Mouse (Mus musculus): Measurements from ENCODE around the gene Slc16a14. TPM values are rescaled to one million over a fixed set of nuclear protein-coding genes. Genes with fewer than 3 reads are reported as not detected.

Slc16a14 gene
- polyA plus RNA-seq, 1 experiment from 2014 or later, result 0.47 TPM

GRCm38 (mm10) chr1:84899156-84899555 lies 35.8 kb downstream of the Slc16a14 start:
- Histone ChIP-seq H3K4me3 (replicated peaks) (no peak overlapping the region), H3K4me2 (no peak overlapping the region), H3K9ac (no peak overlapping the region), H3K36me3 (no peaks in the 10 kb centered on the region), H3K4me1 (no peaks in the 10 kb centered on the region), H3K27me3 (no peaks in the 10 kb centered on the region), H3K9me3 (replicated peaks) (no peaks in the 10 kb centered on the region), H3K27ac (no peak overlapping the region)
- 90% methylated on average over 6 of the region's 6 CpGs for WGBS
- no peak for ATAC-seq (replicated peaks; ENCODE audit: low FRiP score)

GRCm38 (mm10) chr1:84897364-84897763 lies 37.6 kb downstream of the Slc16a14 start:
- no peak overlapping the region for H3K9ac ChIP-seq
- no peak for ATAC-seq (replicated peaks; ENCODE audit: low FRiP score)
- no peak overlapping the region for H3K4me3 ChIP-seq (replicated peaks)
- H3K4me1 ChIP-seq, result no peaks in the 10 kb centered on the region
- WGBS, result 88% methylated on average over 6 of the region's 6 CpGs
- no peaks in the 10 kb centered on the region for H3K27me3 ChIP-seq
- H3K36me3 ChIP-seq, result no peaks in the 10 kb centered on the region
- no peak overlapping the region for H3K27ac ChIP-seq
- H3K4me2 ChIP-seq, result no peak overlapping the region
- H3K9me3 ChIP-seq (replicated peaks), result no peaks in the 10 kb centered on the region

GRCm38 (mm10) chr1:84891746-84892145 lies 43.2 kb downstream of the Slc16a14 start:
- Histone ChIP-seq H3K4me2 (no peak overlapping the region), H3K27me3 (no peaks in the 10 kb centered on the region), H3K27ac (no peak overlapping the region), H3K9me3 (replicated peaks) (no peaks in the 10 kb centered on the region), H3K36me3 (no peaks in the 10 kb centered on the region), H3K4me1 (no peaks in the 10 kb centered on the region), H3K4me3 (replicated peaks) (no peak overlapping the region), H3K9ac (no peak overlapping the region)
- WGBS, result 89% methylated on average over 9 of the region's 9 CpGs
- ATAC-seq (replicated peaks; ENCODE audit: low FRiP score), result no peak

- Histone ChIP-seq H3K4me3 (replicated peaks) (no peak overlapping the region), H3K9ac (no peak overlapping the region), H3K4me2 (no peak overlapping the region), H3K27ac (no peak overlapping the region), H3K9me3 (replicated peaks) (no peaks in the 10 kb centered on the region), H3K27me3 (no peaks in the 10 kb centered on the region), H3K36me3 (no peaks in the 10 kb centered on the region), H3K4me1 (no peaks in the 10 kb centered on the region)
- 80% methylated on average over 7 of the region's 7 CpGs for WGBS
- no peak for ATAC-seq (replicated peaks; ENCODE audit: low FRiP score)
Observed at GRCm38 (mm10) chr1:84890503-84890902, 44.4 kb downstream of the Slc16a14 start.

GRCm38 (mm10) chr1:84890005-84890393 lies 44.9 kb downstream of the Slc16a14 start:
- no peak overlapping the region for H3K4me3 ChIP-seq (replicated peaks)
- no peak overlapping the region for H3K27ac ChIP-seq
- no peaks in the 10 kb centered on the region for H3K36me3 ChIP-seq
- WGBS, result 35% methylated on average over 7 of the region's 7 CpGs
- ATAC-seq (replicated peaks; ENCODE audit: low FRiP score), result no peak
- no peaks in the 10 kb centered on the region for H3K4me1 ChIP-seq
- no peak overlapping the region for H3K9ac ChIP-seq
- H3K9me3 ChIP-seq (replicated peaks), result no peaks in the 10 kb centered on the region
- no peaks in the 10 kb centered on the region for H3K27me3 ChIP-seq
- 0 out of 2 replicates have a peak overlapping the region, but pooled peaks have one; percentile 14 for H3K4me2 ChIP-seq

- Histone ChIP-seq H3K27ac (no peak overlapping the region), H3K4me1 (no peaks in the 10 kb centered on the region), H3K9me3 (replicated peaks) (no peaks in the 10 kb centered on the region), H3K36me3 (no peaks in the 10 kb centered on the region), H3K4me2 (0 out of 2 replicates have a peak overlapping the region, but pooled peaks have one; percentile 14), H3K9ac (no peak overlapping the region), H3K4me3 (replicated peaks) (no peak overlapping the region), H3K27me3 (no peaks in the 10 kb centered on the region)
- ATAC-seq (replicated peaks; ENCODE audit: low FRiP score), result no peak
- 58% methylated on average over 8 of the region's 8 CpGs for WGBS
Observed at GRCm38 (mm10) chr1:84889330-84890004, 45.5 kb downstream of the Slc16a14 start.

GRCm38 (mm10) chr1:84885921-84886320 lies 49.0 kb downstream of the Slc16a14 start:
- no peaks in the 10 kb centered on the region for H3K4me1 ChIP-seq
- no peaks in the 10 kb centered on the region for H3K9me3 ChIP-seq (replicated peaks)
- H3K4me3 ChIP-seq (replicated peaks), result no peak overlapping the region
- H3K9ac ChIP-seq, result no peak overlapping the region
- 88% methylated on average over 6 of the region's 6 CpGs for WGBS
- ATAC-seq (replicated peaks; ENCODE audit: low FRiP score), result no peak
- no peaks in the 10 kb centered on the region for H3K27me3 ChIP-seq
- H3K27ac ChIP-seq, result no peak overlapping the region
- no peak overlapping the region for H3K4me2 ChIP-seq
- H3K36me3 ChIP-seq, result no peaks in the 10 kb centered on the region

GRCm38 (mm10) chr1:84885174-84885573 lies 49.8 kb downstream of the Slc16a14 start:
- H3K4me2 ChIP-seq, result no peak overlapping the region
- no peaks in the 10 kb centered on the region for H3K27me3 ChIP-seq
- H3K36me3 ChIP-seq, result no peaks in the 10 kb centered on the region
- 90% methylated on average over 3 of the region's 3 CpGs for WGBS
- H3K27ac ChIP-seq, result no peak overlapping the region
- H3K4me3 ChIP-seq (replicated peaks), result no peak overlapping the region
- no peaks in the 10 kb centered on the region for H3K4me1 ChIP-seq
- no peaks in the 10 kb centered on the region for H3K9me3 ChIP-seq (replicated peaks)
- H3K9ac ChIP-seq, result no peak overlapping the region
- no peak for ATAC-seq (replicated peaks; ENCODE audit: low FRiP score)

GRCm38 (mm10) chr1:84883889-84884288 lies 51.0 kb downstream of the Slc16a14 start:
- Histone ChIP-seq H3K9ac (no peak overlapping the region), H3K4me2 (no peak overlapping the region), H3K27me3 (no peaks in the 10 kb centered on the region), H3K9me3 (replicated peaks) (no peaks in the 10 kb centered on the region), H3K27ac (no peak overlapping the region), H3K4me3 (replicated peaks) (no peak overlapping the region), H3K36me3 (no peaks in the 10 kb centered on the region), H3K4me1 (no peaks in the 10 kb centered on the region)
- WGBS, result 59% methylated on average over 4 of the region's 4 CpGs
- ATAC-seq (replicated peaks; ENCODE audit: low FRiP score), result no peak

GRCm38 (mm10) chr1:84882937-84883336 lies 52.0 kb downstream of the Slc16a14 start:
- H3K27me3 ChIP-seq, result no peaks in the 10 kb centered on the region
- no peaks in the 10 kb centered on the region for H3K4me1 ChIP-seq
- no peaks in the 10 kb centered on the region for H3K9me3 ChIP-seq (replicated peaks)
- no peak overlapping the region for H3K4me3 ChIP-seq (replicated peaks)
- no peak overlapping the region for H3K4me2 ChIP-seq
- no peak overlapping the region for H3K9ac ChIP-seq
- H3K27ac ChIP-seq, result no peak overlapping the region
- ATAC-seq (replicated peaks; ENCODE audit: low FRiP score), result no peak
- 95% methylated on average over 4 of the region's 4 CpGs for WGBS
- no peaks in the 10 kb centered on the region for H3K36me3 ChIP-seq

GRCm38 (mm10) chr1:84882066-84882532 lies 52.8 kb downstream of the Slc16a14 start:
- Histone ChIP-seq H3K27me3 (no peaks in the 10 kb centered on the region), H3K27ac (no peak overlapping the region), H3K4me1 (no peaks in the 10 kb centered on the region), H3K4me2 (no peak overlapping the region), H3K36me3 (no peaks in the 10 kb centered on the region), H3K9ac (no peak overlapping the region), H3K4me3 (replicated peaks) (no peak overlapping the region), H3K9me3 (replicated peaks) (no peaks in the 10 kb centered on the region)
- 0 out of 2 replicates have a peak, but pooled peaks have one; percentile 33 for ATAC-seq (replicated peaks; ENCODE audit: low FRiP score)
- WGBS, result 61% methylated on average over 2 of the region's 2 CpGs

- no peak overlapping the region for H3K27ac ChIP-seq
- H3K4me3 ChIP-seq (replicated peaks), result no peak overlapping the region
- no peaks in the 10 kb centered on the region for H3K4me1 ChIP-seq
- no peaks in the 10 kb centered on the region for H3K36me3 ChIP-seq
- 77% methylated on average over 11 of the region's 11 CpGs for WGBS
- no peak overlapping the region for H3K4me2 ChIP-seq
- no peaks in the 10 kb centered on the region for H3K9me3 ChIP-seq (replicated peaks)
- no peak overlapping the region for H3K9ac ChIP-seq
- H3K27me3 ChIP-seq, result no peaks in the 10 kb centered on the region
- ATAC-seq (replicated peaks; ENCODE audit: low FRiP score), result no peak
Observed at GRCm38 (mm10) chr1:84881248-84882065, 53.5 kb downstream of the Slc16a14 start.
